Mouse (Mus musculus): ENCODE results near the gene Lrch3. TPM values are rescaled to one million over a fixed set of nuclear protein-coding genes. Genes with fewer than 3 reads are reported as not detected.

The Lrch3 gene
- total RNA-seq, 2 experiments from 2014 or later = 37.7 to 39.3 TPM

GRCm38 (mm10) chr16:33059471-33059870 lies 145.6 kb downstream of the Lrch3 start:
- TF ChIP-seq CTCF (IDR thresholded peaks at IDR 0.05) = no peak
- intact Hi-C loops (cut with DNase I) = loop anchor here (5.0 kb wide), 1 partner anchor 182 kb away; the partner anchor contains the start of genes Fyttd1 and Rubcn
- Histone ChIP-seq H3K4me3 (no peak overlapping the region), H3K27ac (no peak overlapping the region)
- no peak for DNase-seq (ENCODE audit: extremely low spot score in 1 of 2, low spot score in 2 of 2)

GRCm38 (mm10) chr16:33060926-33061325 lies 147.0 kb downstream of the Lrch3 start:
- no peak for TF ChIP-seq CTCF (IDR thresholded peaks at IDR 0.05)

GRCm38 (mm10) chr16:33061400-33061799 lies 147.5 kb downstream of the Lrch3 start:
- intact Hi-C loops (cut with DNase I) = loop anchor here (5.0 kb wide), 1 partner anchor 91 kb away; no protein-coding TSS in a partner anchor
- no peak for TF ChIP-seq CTCF (IDR thresholded peaks at IDR 0.05)
- no peak overlapping the region for H3K4me3 ChIP-seq
- H3K27ac ChIP-seq = no peak overlapping the region
- DNase-seq (ENCODE audit: extremely low spot score in 1 of 2, low spot score in 2 of 2) = no peak

More at GRCm38 (mm10) chr16:33060926-33061325, 147.0 kb downstream of the Lrch3 start:
- Histone ChIP-seq H3K27ac (no peak overlapping the region), H3K4me3 (no peak overlapping the region)
- intact Hi-C loops (cut with DNase I) = loop anchor here (5.0 kb wide), 1 partner anchor 91 kb away; no protein-coding TSS in a partner anchor
- no peak for DNase-seq (ENCODE audit: extremely low spot score in 1 of 2, low spot score in 2 of 2)

- Histone ChIP-seq H3K27ac (peak within 1 kb of the TSS; percentile 85), H3K4me3 (peak within 1 kb of the TSS; percentile 82)
- TF ChIP-seq CTCF (IDR thresholded peaks at IDR 0.05) = no peak
- peak; percentile 90 to 92 for DNase-seq (ENCODE audit: extremely low spot score in 1 of 2, low spot score in 2 of 2)
- intact Hi-C loops (cut with DNase I) = loop anchor here (5.0 kb wide), 1 partner anchor 90 kb away; no protein-coding TSS in a partner anchor
These were observed 148.3 kb downstream of the Lrch3 start, which contains the start of gene Lmln for GRCm38 (mm10) chr16:33062024-33062681. TSS of gene Lmln (plus strand) at chr16:33062521.

GRCm38 (mm10) chr16:33062682-33063131 lies 148.8 kb downstream of the Lrch3 start:
- no peak for TF ChIP-seq CTCF (IDR thresholded peaks at IDR 0.05)
- H3K4me3 ChIP-seq = peak overlapping the region; percentile 82

GRCm38 (mm10) chr16:33063267-33063666 lies 149.4 kb downstream of the Lrch3 start:
- TF ChIP-seq CTCF (IDR thresholded peaks at IDR 0.05) = no peak
- peak overlapping the region; percentile 82 for H3K4me3 ChIP-seq
- intact Hi-C loops (cut with DNase I) = loop anchor here (5.0 kb wide), 1 partner anchor 89 kb away; no protein-coding TSS in a partner anchor
- no peak for DNase-seq (ENCODE audit: extremely low spot score in 1 of 2, low spot score in 2 of 2)
- no peak overlapping the region for H3K27ac ChIP-seq

More at GRCm38 (mm10) chr16:33062682-33063131, 148.8 kb downstream of the Lrch3 start:
- intact Hi-C loops (cut with DNase I) = loop anchor here (5.0 kb wide), 1 partner anchor 90 kb away; no protein-coding TSS in a partner anchor
- peak overlapping the region; percentile 85 for H3K27ac ChIP-seq
- peak; percentile 38 to 59 for DNase-seq (ENCODE audit: extremely low spot score in 1 of 2, low spot score in 2 of 2)

GRCm38 (mm10) chr16:33064636-33065035 lies 150.7 kb downstream of the Lrch3 start:
- no peak overlapping the region for H3K27ac ChIP-seq
- H3K4me3 ChIP-seq = no peak overlapping the region
- no peak for TF ChIP-seq CTCF (IDR thresholded peaks at IDR 0.05)
- intact Hi-C loops (cut with DNase I) = loop anchor here (5.0 kb wide), 1 partner anchor 88 kb away; no protein-coding TSS in a partner anchor
- no peak for DNase-seq (ENCODE audit: extremely low spot score in 1 of 2, low spot score in 2 of 2)

Other genes with a start within 250 kb of the Lrch3 start
- gene Muc4, start 178.2 kb upstream of the Lrch3 start, total RNA-seq (2021) = not detected
- not detected for gene Muc20, start 116.7 kb upstream of the Lrch3 start, total RNA-seq (2021)
- not detected for gene Smbd1, start 103.6 kb upstream of the Lrch3 start, total RNA-seq (2021)
- gene Fyttd1, start 36.6 kb upstream of the Lrch3 start, total RNA-seq (2021) = 100 to 1,000 TPM; 112 to 119 TPM
- gene Rubcn, start 36.3 kb upstream of the Lrch3 start, total RNA-seq (2021) = 10 to 100 TPM; 69.8 to 73.7 TPM
- 1 to 10 TPM; 3.7 to 4.9 TPM for gene Iqcg, start 142.1 kb downstream of the Lrch3 start, total RNA-seq (2021)
- 100 to 1,000 TPM; 287 to 307 TPM for gene Rpl35a, start 142.4 kb downstream of the Lrch3 start, total RNA-seq (2021)
- 10 to 100 TPM; 12.3 to 14.8 TPM for gene Lmln, start 148.4 kb downstream of the Lrch3 start, total RNA-seq (2021)